ENCODE assay signal across 27 mouse cellular contexts in the genomic region with DNA sequence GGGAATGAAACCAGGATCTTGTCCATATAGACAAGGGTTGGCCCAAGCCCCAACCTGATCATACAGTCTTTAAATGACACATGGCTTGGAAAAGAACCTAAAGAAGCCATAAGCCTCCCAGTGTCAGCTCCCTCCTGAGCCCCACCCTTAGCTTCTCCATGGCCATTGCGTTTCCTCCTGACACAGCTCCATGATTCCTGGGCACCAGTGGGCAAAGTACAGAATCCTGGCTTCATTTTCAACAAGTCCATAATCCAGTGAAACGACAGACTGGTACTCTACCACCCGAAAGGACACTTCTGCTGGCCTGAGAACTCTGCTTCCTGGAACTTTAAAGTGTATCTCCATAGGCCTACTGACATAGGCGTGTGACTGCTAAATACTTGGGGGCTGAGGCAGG. TPM values are rescaled to one million over a fixed set of nuclear protein-coding genes. Genes with fewer than 3 reads are reported as not detected.
"Had no signal": no experiment of that assay in that cellular context is flagged by ENCODE, and none has a peak within 500 bp of the region (broad histone marks: within the 10 kb centered on the region; RNA-seq: fewer than 3 reads in every experiment).

No protein-coding gene starts in this region.

- H3K4me3 ChIP-seq: gastrocnemius, adult 2 months; heart, embryonic 10.5 days; heart, embryonic 12.5 days; hindbrain, embryonic 10.5 days; hindbrain, embryonic 12.5 days; layer of hippocampus, adult 2 months; left cerebral cortex, adult 2 months; limb, embryonic 10.5 days; limb, embryonic 12.5 days; liver, embryonic 13.5 days; liver, embryonic 15.5 days had no signal

- H3K4me2 ChIP-seq: heart, embryonic 12.5 days; hindbrain, embryonic 12.5 days; hindbrain, embryonic 14.5 days; limb, embryonic 12.5 days; liver, embryonic 11.5 days; liver, embryonic 13.5 days; liver, embryonic 15.5 days had no signal

- ATAC-seq: forebrain, embryonic 16.5 days; hindbrain, embryonic 16.5 days; inflammation-experienced regulatory T-cells, adult 6 months; intestine, embryonic 16.5 days had no signal

- H3K27ac ChIP-seq: gastrocnemius, adult 2 months; heart, embryonic 10.5 days; hindbrain, embryonic 10.5 days; hindbrain, embryonic 12.5 days; hindbrain, embryonic 14.5 days; kidney, postnatal 0 days; layer of hippocampus, adult 2 months; left cerebral cortex, adult 2 months; limb, embryonic 10.5 days; limb, embryonic 12.5 days; liver, embryonic 13.5 days; liver, embryonic 15.5 days had no signal

- H3K9ac ChIP-seq: heart, embryonic 12.5 days; hindbrain, embryonic 12.5 days; hindbrain, embryonic 14.5 days; limb, embryonic 12.5 days; liver, embryonic 13.5 days; liver, embryonic 15.5 days had no signal

- DNase-seq: gastrocnemius, adult 2 months; gastrocnemius, postnatal 10 days; gastrocnemius, postnatal 25 days; heart, adult 18-20 months; heart, postnatal 10 days; heart, postnatal 4 days; liver; liver, embryonic 13.5 days had no signal

- H3K4me1 ChIP-seq: heart, embryonic 12.5 days; liver, embryonic 13.5 days had no signal

- H3K36me3 ChIP-seq: heart, embryonic 10.5 days; heart, embryonic 12.5 days; hindbrain, embryonic 10.5 days; hindbrain, embryonic 12.5 days; limb, embryonic 10.5 days; limb, embryonic 12.5 days; liver, embryonic 13.5 days; liver, embryonic 15.5 days had no signal

- H3K9me3 ChIP-seq: heart, embryonic 10.5 days; heart, embryonic 12.5 days; hindbrain, embryonic 10.5 days; hindbrain, embryonic 12.5 days; limb, embryonic 10.5 days; limb, embryonic 12.5 days; liver, embryonic 13.5 days; liver, embryonic 15.5 days had no signal

RNA-seq across cellular contexts. Expression of a gene that starts 7.7 kb away (rescaled TPM):
- polyA plus RNA-seq: heart, embryonic 10.5 days; heart, embryonic 12.5 days; heart, embryonic 14.5 days; heart, embryonic 16.5 days; hindbrain, embryonic 10.5 days; hindbrain, embryonic 12.5 days; inflammation-experienced regulatory T-cells, adult 6 months; intestine, embryonic 16.5 days; kidney, postnatal 0 days; limb, embryonic 10.5 days; limb, embryonic 12.5 days; liver, embryonic 11.5 days; liver, embryonic 13.5 days; liver, embryonic 15.5 days had no signal

RNA-seq across cellular contexts. Expression of a gene that starts 9.4 kb away (rescaled TPM):
- polyA plus RNA-seq: forebrain, embryonic 16.5 days; heart, embryonic 10.5 days; heart, embryonic 12.5 days; heart, embryonic 14.5 days; heart, embryonic 16.5 days; hindbrain, embryonic 12.5 days; hindbrain, embryonic 14.5 days; hindbrain, embryonic 16.5 days; limb, embryonic 10.5 days; limb, embryonic 12.5 days; limb, embryonic 14.5 days; liver, embryonic 11.5 days; liver, embryonic 13.5 days; liver, embryonic 15.5 days had no signal

RNA-seq across cellular contexts. Expression of a gene that starts 19.3 kb away (rescaled TPM):
- polyA plus RNA-seq: forebrain, embryonic 16.5 days; heart, embryonic 14.5 days; hindbrain, embryonic 12.5 days; limb, embryonic 10.5 days; limb, embryonic 12.5 days had no signal
